Comparison of ENCODE assay signal across 49 mouse cellular contexts in the genomic region with DNA sequence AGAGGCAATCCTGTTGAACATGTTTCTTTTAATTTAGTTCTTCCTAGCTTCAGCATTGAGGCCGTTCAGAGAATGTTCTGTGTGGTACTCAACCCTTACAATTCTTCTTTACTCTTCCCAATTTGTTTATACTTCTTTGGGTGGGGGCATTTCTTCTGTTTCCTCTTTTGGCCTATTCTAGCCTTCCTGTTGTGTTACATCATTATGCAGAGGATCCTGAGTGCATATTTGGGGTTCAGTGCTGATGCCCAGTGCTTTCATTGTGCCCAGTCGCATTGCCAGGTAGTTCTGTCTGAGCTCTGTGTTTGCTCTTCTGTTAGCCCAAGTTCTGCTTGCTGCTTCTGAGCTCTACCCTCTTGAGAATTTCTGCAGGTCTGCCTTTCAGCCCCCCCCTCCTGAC. TPM values are rescaled to one million over a fixed set of nuclear protein-coding genes. Genes with fewer than 3 reads are reported as not detected.
"Had no signal": no experiment of that assay in that cellular context is flagged by ENCODE, and none has a peak within 500 bp of the region (broad histone marks: within the 10 kb centered on the region; RNA-seq: fewer than 3 reads in every experiment).

No protein-coding gene starts in this region.

- H3K27me3 ChIP-seq: heart, embryonic 12.5 days; heart, embryonic 13.5 days; heart, embryonic 15.5 days; hindbrain, embryonic 12.5 days; hindbrain, embryonic 13.5 days; hindbrain, embryonic 15.5 days; intestine, embryonic 15.5 days; kidney, embryonic 15.5 days had no signal

- H3K4me2 ChIP-seq: heart, embryonic 11.5 days; heart, embryonic 12.5 days; heart, embryonic 13.5 days; heart, embryonic 15.5 days; hindbrain, embryonic 12.5 days; hindbrain, embryonic 13.5 days; hindbrain, embryonic 14.5 days; hindbrain, embryonic 15.5 days; intestine, embryonic 15.5 days; kidney, embryonic 15.5 days had no signal

- H3K36me3 ChIP-seq: heart, embryonic 10.5 days; heart, embryonic 12.5 days; heart, embryonic 13.5 days; heart, embryonic 15.5 days; hindbrain, embryonic 12.5 days; hindbrain, embryonic 13.5 days; hindbrain, embryonic 15.5 days; intestine, embryonic 15.5 days; kidney, embryonic 15.5 days had no signal

- H3K4me3 ChIP-seq: heart, embryonic 10.5 days; heart, embryonic 12.5 days; heart, embryonic 13.5 days; heart, embryonic 15.5 days; hindbrain, embryonic 12.5 days; hindbrain, embryonic 13.5 days; hindbrain, embryonic 15.5 days; intestine, embryonic 15.5 days; kidney, embryonic 15.5 days; layer of hippocampus, adult 2 months; left cerebral cortex, adult 2 months had no signal

- DNase-seq: heart, postnatal 10 days; heart, postnatal 14 days; heart, postnatal 36 days; heart, postnatal 4 days; kidney, adult 11 months; kidney, adult 18-20 months; kidney, adult 2 months; kidney, adult 8-10 months; kidney, adult 9 months; kidney, postnatal 10 days; kidney, postnatal 14 days; kidney, postnatal 25 days; kidney, postnatal 4 days; layer of hippocampus, adult 9-11 months; layer of hippocampus, postnatal 36 days had no signal

- H3K27ac ChIP-seq: heart, embryonic 10.5 days; heart, embryonic 13.5 days; heart, embryonic 15.5 days; hindbrain, embryonic 12.5 days; hindbrain, embryonic 13.5 days; hindbrain, embryonic 14.5 days; hindbrain, embryonic 15.5 days; hindbrain, postnatal 0 days; intestine, embryonic 15.5 days; kidney, embryonic 15.5 days; kidney, postnatal 0 days; layer of hippocampus, adult 2 months; left cerebral cortex, adult 2 months had no signal

- H3K9me3 ChIP-seq: heart, embryonic 10.5 days; heart, embryonic 13.5 days; heart, embryonic 15.5 days; hindbrain, embryonic 15.5 days; intestine, embryonic 15.5 days; kidney, embryonic 15.5 days had no signal

- H3K9ac ChIP-seq: heart, embryonic 12.5 days; heart, embryonic 13.5 days; heart, embryonic 15.5 days; hindbrain, embryonic 12.5 days; hindbrain, embryonic 13.5 days; hindbrain, embryonic 14.5 days; hindbrain, embryonic 15.5 days; intestine, embryonic 15.5 days; kidney, embryonic 15.5 days had no signal

- H3K4me1 ChIP-seq: heart, embryonic 10.5 days; heart, embryonic 12.5 days; heart, embryonic 13.5 days; heart, embryonic 15.5 days; hindbrain, embryonic 12.5 days; hindbrain, embryonic 13.5 days; hindbrain, embryonic 15.5 days; intestine, embryonic 15.5 days; kidney, embryonic 15.5 days had no signal

- ATAC-seq: hindbrain, embryonic 16.5 days; hindbrain, postnatal 0 days; inflammation-experienced regulatory T-cells, adult 6 months; intestine, embryonic 15.5 days; intestine, embryonic 16.5 days; intestine, postnatal 0 days had no signal

RNA-seq across cellular contexts. Expression of gene Adam6b, which starts 13.1 kb away (rescaled TPM):
- total RNA-seq: heart, adult 8-10 months; heart, postnatal 10 days; heart, postnatal 14 days; heart, postnatal 25 days; heart, postnatal 36 days; heart, postnatal 4 days; hematopoietic stem cell, adult 5-6 weeks; hindbrain, postnatal 0 days; layer of hippocampus, adult 18-20 months; layer of hippocampus, adult 2 months; layer of hippocampus, adult 8-10 months; layer of hippocampus, postnatal 10 days; layer of hippocampus, postnatal 14 days; layer of hippocampus, postnatal 25 days; layer of hippocampus, postnatal 36 days; left cerebral cortex, adult 18-20 months; left cerebral cortex, adult 2 months had no signal
- polyA plus RNA-seq: heart, embryonic 10.5 days; heart, embryonic 11.5 days; heart, embryonic 12.5 days; heart, embryonic 13.5 days; heart, embryonic 14.5 days; heart, embryonic 15.5 days; heart, embryonic 16.5 days; heart, postnatal 0 days; hindbrain, embryonic 11.5 days; hindbrain, embryonic 12.5 days; hindbrain, embryonic 13.5 days; hindbrain, embryonic 14.5 days; hindbrain, embryonic 15.5 days; hindbrain, embryonic 16.5 days; hindbrain, postnatal 0 days; intestine, embryonic 14.5 days; intestine, embryonic 15.5 days; intestine, embryonic 16.5 days; intestine, postnatal 0 days; kidney, adult 2 months; kidney, embryonic 14.5 days; kidney, embryonic 15.5 days; kidney, postnatal 0 days had no signal
